Mouse (Mus musculus) left cerebral cortex, adult 2 months (tissue): ENCODE data around the gene Enc1. TPM values are rescaled to one million over a fixed set of nuclear protein-coding genes. Genes with fewer than 3 reads are reported as not detected.
"Not testable (repeated sequence)": the region's sequence is repeated elsewhere in the genome, so short reads cannot be mapped to it uniquely, and the experiment has no call there.

ENCODE experiments used
- DNase-seq, 2 experiments: peaks; one replicate each; pipeline ENCODE4 v3.0.0; 2021 to 2022; ENCODE audit warnings: low spot score in 2 of 2, mixed read lengths in 1 of 2; ENCODE audit errors: extremely low spot score in 1 of 2
- H3K27ac ChIP-seq: fragments of 200-600 bp; 2 replicates; pipeline ENCODE4 v1.8.1; 2022
- H3K4me3 ChIP-seq: fragments of 200-600 bp; 2 replicates; pipeline ENCODE4 v1.8.1; 2022
- CTCF ChIP-seq: fragments of 200-600 bp; IDR thresholded peaks from 2 replicates; pipeline ENCODE4 v1.8.1; 2022; ENCODE audit warnings: antibody characterized with exemption, mild to moderate bottlenecking, moderate library complexity
- intact Hi-C: fragments of 180-260 bp; cut with DNase I; formaldehyde crosslinking; loops from one replicate; pipeline ENCODE4 v1.15.1; 2025
- total RNA-seq, 2 experiments: library from RNA; stranded (reverse); gene quantifications; 2 replicates each; pipeline ENCODE4 v1.2.3; 2021

The Enc1 gene
- total RNA-seq, 2 experiments from 2014 or later = 653 to 683 TPM

DNA sequence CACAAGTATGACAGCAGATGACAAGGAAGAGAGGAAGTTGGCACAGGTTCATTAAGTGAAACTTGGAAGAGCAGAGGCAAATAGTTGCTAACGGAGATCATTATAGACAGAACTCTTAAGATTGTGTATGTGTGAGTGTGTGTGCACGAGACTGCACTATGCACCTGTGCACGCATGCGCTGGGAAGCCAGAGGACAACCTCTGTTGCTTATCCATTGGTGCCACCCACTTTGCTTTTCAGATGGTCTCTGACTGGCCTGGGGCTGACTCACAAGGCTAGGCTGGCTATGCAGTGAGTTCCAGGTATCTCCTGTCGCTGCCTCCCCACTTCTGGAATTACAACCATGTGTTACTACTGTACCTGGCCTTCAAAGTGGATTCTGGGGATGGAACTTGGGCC lies 13.1 kb downstream of the Enc1 start:
- no peak overlapping the region for H3K4me3 ChIP-seq
- intact Hi-C loops = no loop called here
- H3K27ac ChIP-seq = no peak overlapping the region
- TF ChIP-seq CTCF = no peak
- DNase-seq = no peak

DNA sequence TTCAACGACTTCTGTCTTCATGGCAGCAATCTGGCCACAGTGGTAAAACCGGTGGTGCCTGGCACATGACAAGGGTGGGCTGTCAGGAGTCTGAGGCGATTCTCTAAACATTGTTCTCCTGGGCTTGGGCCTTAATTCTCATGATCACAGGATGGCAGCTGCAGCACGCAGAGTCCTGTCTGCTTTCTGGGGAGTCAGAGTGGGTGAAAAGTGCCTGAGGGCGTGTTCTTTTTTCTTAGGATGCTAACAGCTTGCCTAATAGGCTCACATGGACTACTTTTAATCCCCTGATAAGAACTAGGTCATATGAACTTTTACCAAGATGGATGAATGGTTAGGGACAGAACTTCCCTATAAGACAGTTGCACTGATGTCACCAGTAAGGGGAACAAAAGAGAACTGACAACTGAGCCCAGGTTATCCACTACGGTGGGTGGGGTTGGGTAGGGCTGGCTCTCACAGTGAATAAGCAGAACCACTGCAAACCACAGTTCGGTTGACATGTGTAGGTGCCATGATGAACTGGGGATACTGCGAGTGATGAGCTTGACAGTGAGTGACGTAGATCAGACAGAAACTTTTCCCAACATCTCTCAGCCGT lies 13.8 kb downstream of the Enc1 start:
- Histone ChIP-seq H3K4me3 (no peak overlapping the region), H3K27ac (no peak overlapping the region)
- intact Hi-C loops = loop anchor here (5.0 kb wide), 1 partner anchor 128 kb away; no protein-coding TSS in a partner anchor
- no peak for DNase-seq
- TF ChIP-seq CTCF = no peak

DNA sequence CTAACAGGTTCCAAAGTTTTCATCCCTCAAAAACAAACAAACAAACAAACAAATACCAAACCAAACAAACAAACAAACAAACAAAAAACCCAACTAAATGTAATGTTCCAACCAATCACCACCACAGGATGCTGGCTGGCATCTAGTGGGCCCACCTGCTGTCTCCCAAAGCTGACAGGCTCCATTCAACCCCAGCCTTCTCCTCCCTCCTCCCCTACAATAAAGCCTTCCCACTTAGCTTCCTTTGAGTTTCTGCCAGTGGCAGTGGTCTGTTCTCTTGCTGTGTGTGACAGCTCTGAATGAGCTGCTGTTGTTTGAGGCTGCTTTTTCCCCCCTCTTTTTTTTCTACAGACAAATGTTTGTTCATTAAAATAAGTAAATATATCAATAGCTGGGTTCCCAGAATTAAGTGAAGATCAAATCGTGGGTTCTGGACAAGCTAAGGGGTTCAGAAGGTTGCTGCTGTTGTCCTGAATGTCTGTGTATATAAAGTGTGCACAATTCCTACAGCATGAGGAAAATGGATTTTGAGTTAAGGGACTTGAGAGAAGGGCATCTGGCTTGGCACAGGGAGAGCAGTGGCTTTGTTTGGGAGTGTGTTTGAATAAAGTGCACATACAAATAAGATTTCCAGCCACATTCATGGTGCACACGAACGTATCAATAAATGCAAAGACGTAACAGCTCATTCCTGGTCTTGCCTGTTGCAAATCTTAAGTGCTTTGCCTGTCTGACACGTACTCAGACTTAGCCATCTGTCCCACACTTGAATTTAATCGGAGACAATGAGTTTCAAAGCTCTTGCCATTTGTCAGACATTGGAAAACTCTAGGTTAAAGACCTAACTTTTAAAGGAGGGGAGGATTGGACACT lies 15.3 kb downstream of the Enc1 start:
- no peak overlapping the region for H3K4me3 ChIP-seq
- H3K27ac ChIP-seq = no peak overlapping the region
- no peak for DNase-seq
- intact Hi-C loops = loop anchor here (5.0 kb wide), 1 partner anchor 126 kb away; no protein-coding TSS in a partner anchor
- no peak for TF ChIP-seq CTCF

DNA sequence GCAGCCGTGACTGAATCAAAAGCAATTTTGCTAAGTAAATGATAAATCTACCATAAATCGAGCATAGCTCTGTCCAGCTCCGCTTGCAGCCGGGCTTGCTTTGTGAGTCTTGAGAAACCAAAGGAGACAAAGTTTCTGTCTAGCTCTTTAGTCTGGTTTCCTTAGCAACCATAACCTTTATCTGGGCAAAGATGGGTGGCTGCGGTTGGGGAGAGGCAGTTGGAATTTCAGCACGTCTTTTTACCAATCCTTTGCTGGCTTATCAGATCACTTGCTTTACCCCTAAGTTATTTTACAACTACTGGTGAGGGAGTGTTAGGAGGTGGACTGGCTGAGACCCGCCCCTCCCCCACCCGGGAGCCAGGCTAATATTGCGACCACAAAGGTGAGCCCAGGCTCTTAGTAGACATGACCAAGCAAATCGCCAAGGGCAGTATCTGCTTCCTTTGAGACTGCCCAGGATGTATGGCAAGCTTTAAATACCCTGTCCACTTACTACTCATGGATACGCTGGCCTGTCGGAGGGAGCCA lies 16.0 kb downstream of the Enc1 start:
- TF ChIP-seq CTCF = no peak
- intact Hi-C loops = loop anchor here (5.0 kb wide), 1 partner anchor 125 kb away; no protein-coding TSS in a partner anchor
- H3K4me3 ChIP-seq = no peak overlapping the region
- no peak overlapping the region for H3K27ac ChIP-seq
- no peak for DNase-seq

DNA sequence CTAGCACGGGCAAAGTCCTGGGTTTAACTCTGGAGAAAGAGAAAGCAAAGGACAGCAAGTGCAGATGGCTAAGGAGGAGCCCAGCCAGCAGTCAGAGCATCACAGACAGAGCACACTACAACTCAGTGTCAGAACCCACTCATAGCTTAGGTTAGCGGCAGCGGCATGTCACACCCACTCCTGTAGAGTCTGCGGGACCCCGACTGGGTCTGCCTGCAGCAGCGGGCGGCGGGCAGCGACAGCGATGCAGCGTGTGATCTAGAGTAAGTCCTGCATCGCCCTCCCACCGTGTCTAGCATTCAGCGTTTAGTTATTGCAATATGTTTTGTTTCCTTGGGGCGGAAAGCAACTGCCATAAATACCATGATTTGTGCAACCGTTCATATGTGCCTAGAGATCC lies 18.4 kb downstream of the Enc1 start:
- H3K4me3 ChIP-seq = no peak overlapping the region
- no peak overlapping the region for H3K27ac ChIP-seq
- intact Hi-C loops = loop anchor here (5.0 kb wide), 1 partner anchor 123 kb away; no protein-coding TSS in a partner anchor
- DNase-seq = no peak
- TF ChIP-seq CTCF = no peak

DNA sequence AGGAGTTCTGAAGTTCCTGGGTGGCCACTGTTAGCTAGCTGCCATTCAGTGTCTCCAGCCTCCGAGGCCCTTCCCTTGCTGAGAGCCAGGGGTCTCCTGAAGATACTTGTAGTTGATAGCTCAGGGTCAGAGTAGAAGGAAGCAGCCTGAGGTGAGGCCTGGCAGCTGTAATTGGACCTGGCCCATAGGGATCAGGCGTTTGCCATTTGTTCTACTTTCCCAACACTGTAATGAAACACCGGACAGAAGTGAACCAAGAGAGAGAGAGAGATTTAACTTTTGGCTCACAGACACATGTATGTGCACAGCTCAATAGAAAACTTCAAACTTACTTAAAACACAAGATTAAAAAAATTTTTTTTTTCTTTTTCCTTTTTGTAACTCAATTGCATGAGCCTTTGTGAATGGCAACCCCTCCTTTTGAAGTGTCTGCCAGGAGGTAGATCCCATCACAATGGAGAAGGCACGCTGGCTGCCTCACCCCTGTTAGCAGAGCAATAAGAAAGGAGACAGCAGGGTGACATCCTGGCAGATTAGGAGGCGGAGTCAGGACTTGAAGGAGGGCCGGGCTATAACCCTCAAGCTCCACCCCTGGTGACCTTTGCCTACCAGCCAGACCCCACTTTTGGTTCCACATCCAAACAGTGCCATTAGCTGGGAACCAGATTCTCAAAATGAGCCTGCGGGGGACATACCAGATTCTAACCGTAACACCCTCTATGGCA lies 19.7 kb downstream of the Enc1 start:
- intact Hi-C loops = no loop called here
- Histone ChIP-seq H3K4me3 (no peak overlapping the region), H3K27ac (no peak overlapping the region)
- no peak for DNase-seq
- TF ChIP-seq CTCF = no peak

DNA sequence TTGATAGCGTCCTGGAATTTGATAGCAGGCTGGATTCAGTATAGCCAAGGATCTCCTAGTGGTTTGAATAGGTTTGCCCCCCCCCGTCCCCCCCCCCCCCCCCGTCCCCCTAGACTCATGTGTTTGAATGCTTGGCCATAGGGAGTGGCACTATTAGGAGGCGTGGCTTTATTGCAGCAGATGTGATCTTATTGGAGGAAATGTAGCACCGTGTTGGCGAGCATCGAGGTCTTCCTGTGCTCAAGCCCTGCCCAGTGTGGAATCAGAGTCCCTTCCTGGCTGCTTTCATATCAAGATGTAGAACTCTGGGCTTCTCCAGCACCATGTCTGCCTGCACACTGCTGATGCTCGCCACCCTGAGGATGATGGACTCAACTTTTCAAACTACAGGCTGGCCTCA lies 20.6 kb downstream of the Enc1 start:
- intact Hi-C loops = no loop called here
- H3K27ac ChIP-seq = no peak overlapping the region
- H3K4me3 ChIP-seq = no peak overlapping the region
- DNase-seq = no peak
- no peak for TF ChIP-seq CTCF

DNA sequence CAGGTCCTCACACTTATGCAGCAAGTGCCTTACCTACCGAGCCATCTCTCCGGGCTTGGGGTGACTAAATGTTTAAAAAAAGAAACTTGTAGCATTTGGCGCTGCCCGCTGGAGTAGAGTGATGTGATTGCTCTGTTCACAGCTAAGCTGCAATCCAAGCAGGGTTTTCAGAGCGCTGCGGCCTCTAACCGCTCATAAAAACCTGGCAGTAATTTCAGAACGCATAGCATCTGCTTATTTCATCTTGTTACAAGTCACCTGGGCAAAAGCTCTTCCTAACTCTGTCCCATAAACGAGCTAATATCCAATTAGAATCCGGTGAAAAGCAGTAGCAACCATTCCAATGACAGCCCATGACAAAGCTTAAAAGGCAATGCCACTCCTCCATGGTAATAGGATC lies 21.8 kb downstream of the Enc1 start:
- intact Hi-C loops = no loop called here
- no peak overlapping the region for H3K4me3 ChIP-seq
- TF ChIP-seq CTCF = no peak
- H3K27ac ChIP-seq = no peak overlapping the region
- no peak for DNase-seq

DNA sequence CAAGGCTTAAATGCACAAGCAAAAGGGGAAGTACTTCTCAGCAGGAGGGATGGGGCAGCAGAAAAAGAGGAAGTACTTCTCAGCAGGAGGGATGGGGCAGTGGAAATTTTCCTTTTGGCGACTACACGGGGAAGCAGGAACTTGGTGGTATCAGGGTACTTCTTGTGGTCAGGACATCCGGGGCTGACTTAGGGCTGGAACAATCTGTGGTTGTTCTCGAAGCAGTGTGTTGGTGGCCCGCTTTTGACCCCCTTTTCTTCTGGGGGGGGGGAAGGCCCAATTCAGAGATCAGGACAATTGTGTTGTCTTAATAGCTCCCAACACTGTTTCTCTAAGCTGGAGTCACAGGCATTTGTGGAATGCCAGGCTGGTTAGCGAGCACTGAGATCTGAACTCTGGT lies 24.6 kb downstream of the Enc1 start:
- H3K27ac ChIP-seq, DNase-seq, intact Hi-C loops, H3K4me3 ChIP-seq: not testable (repeated sequence)

DNA sequence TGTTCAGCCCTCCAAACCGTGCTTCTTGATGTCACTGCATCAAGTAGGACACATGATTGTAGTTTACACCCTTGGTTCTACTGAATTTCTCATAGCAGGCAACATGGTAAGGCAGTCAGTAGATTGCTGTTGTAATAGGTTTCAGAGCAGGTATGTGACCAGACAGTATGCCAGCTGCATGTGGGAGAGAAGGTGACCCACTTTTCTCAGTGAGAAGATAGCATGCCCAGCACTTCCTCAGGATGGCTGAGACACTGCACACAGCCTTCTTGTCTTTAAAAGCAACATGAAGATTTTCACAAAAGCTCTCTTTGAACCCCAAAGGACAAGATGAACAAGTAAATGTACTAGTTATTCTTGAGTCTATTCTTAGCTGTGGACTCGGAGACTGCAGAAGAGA lies 29.8 kb downstream of the Enc1 start:
- no peak for TF ChIP-seq CTCF
- Histone ChIP-seq H3K27ac (no peak overlapping the region), H3K4me3 (no peak overlapping the region)
- DNase-seq = no peak
- intact Hi-C loops = no loop called here

DNA sequence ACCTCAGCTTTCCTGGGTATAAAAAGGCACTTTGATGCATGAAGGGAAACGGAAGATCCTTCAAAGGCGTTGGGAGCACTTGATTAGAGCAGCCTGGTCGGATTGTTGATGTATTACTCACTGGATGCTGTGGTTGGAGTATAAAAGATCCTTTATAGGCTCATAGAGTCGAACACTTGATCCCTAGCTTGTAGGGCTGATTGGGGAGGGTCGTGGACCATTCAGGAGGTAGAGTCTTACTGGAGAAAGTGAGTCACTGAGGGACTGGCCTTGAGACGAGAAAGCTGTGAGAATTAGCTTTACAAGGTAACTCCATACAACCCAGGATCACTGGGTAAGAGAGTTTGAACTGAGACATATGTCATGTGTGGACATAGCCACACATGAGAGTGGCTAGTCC lies 30.7 kb downstream of the Enc1 start:
- intact Hi-C loops = no loop called here
- no peak for DNase-seq
- no peak for TF ChIP-seq CTCF
- Histone ChIP-seq H3K4me3 (no peak overlapping the region), H3K27ac (no peak overlapping the region)

DNA sequence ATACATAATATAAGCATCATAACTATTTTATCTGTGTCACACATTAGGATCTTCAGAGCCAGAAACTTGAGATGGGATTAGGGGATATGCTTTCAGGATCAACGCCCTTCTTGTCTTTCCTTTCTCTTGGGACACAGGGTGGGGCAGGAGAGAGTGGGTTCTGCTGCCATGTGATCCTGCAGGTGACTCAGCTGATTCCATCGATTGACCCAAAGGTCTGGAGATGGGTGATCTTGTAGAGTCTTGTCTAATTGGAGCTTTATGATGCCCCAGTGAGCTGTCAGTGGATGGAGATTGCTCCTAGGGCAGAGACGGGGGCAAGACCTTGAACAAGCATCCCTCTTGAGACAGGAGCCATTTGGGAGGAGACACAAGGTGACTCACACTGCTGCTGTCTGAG lies 33.9 kb downstream of the Enc1 start:
- TF ChIP-seq CTCF = no peak
- Histone ChIP-seq H3K4me3 (no peak overlapping the region), H3K27ac (no peak overlapping the region)
- DNase-seq = no peak
- intact Hi-C loops = no loop called here
